Mouse (Mus musculus) hindbrain, embryonic 14.5 days (tissue): ENCODE data around the gene Zfr2. TPM values are rescaled to one million over a fixed set of nuclear protein-coding genes. Genes with fewer than 3 reads are reported as not detected.

Experiments used
- ATAC-seq: fragments of 200-750 bp; cut with Nextera tagmentation; 2 replicates; pipeline ENCODE4 v1.8.0; 2017; ENCODE audit warnings: moderate number of reproducible peaks, mild to moderate bottlenecking, moderate TSS enrichment, moderate library complexity; ENCODE audit not compliant: low FRiP score
- DNase-seq: peaks from one replicate; pipeline ENCODE4 v3.0.0-alpha.2; 2015; ENCODE audit warnings: low spot score
- H3K27ac ChIP-seq: fragments of 300-500 bp; sonication (generic); 2 replicates; pipeline ENCODE4 v1.5.1; 2014; ENCODE audit warnings: mild to moderate bottlenecking, moderate library complexity
- H3K27me3 ChIP-seq: fragments of 300-500 bp; sonication (generic); 2 replicates; pipeline ENCODE4 v1.6.1; 2014; ENCODE audit warnings: mild to moderate bottlenecking, low read length, mixed read lengths; ENCODE audit not compliant: control insufficient read depth, insufficient read depth
- H3K36me3 ChIP-seq: fragments of 300-500 bp; sonication (generic); replicated peaks from 2 replicates; pipeline ENCODE4 v1.6.1; 2014; ENCODE audit not compliant: control insufficient read depth, insufficient read depth
- H3K4me1 ChIP-seq: fragments of 300-500 bp; sonication (generic); replicated peaks from 2 replicates; pipeline ENCODE4 v1.6.1; 2014; ENCODE audit warnings: antibody characterized with exemption, low read length, mixed read lengths; ENCODE audit not compliant: control insufficient read depth, insufficient read depth
- H3K4me2 ChIP-seq: fragments of 300-500 bp; sonication (generic); replicated peaks from 2 replicates; pipeline ENCODE4 v1.6.1; 2014; ENCODE audit warnings: mild to moderate bottlenecking, moderate library complexity
- H3K4me3 ChIP-seq: fragments of 300-500 bp; sonication (generic); replicated peaks from 2 replicates; pipeline ENCODE4 v1.5.1; 2014; ENCODE audit warnings: mild to moderate bottlenecking, low read length
- H3K9ac ChIP-seq: fragments of 300-500 bp; sonication (generic); 2 replicates; pipeline ENCODE4 v1.6.1; 2014
- H3K9me3 ChIP-seq: fragments of 300-500 bp; sonication (generic); 2 replicates; pipeline ENCODE4 v1.6.1; 2016; ENCODE audit warnings: low read length; ENCODE audit not compliant: control insufficient read depth
- WGBS: fragments of 180-500 bp; shearing (Covaris S2); extraction: QIAGEN DNeasy Blood & Tissue Kit; methylation state at CpG from one replicate; pipeline ENCODE4 v1.1.7; 2014; 5-methylcytosine and 5-hydroxymethylcytosine counted together
- polyA plus RNA-seq: library from polyadenylated mRNA; unstranded; fragments of >200 nt; fragmentation: Nextera tagmentation; extraction: Ambion mirVana; gene quantifications from 2 replicates; pipeline ENCODE4 v1.2.1, GENCODE M21; 2014

Gene Zfr2
- polyA plus RNA-seq, 1 experiment from 2014 or later: 24.2 TPM

DNA sequence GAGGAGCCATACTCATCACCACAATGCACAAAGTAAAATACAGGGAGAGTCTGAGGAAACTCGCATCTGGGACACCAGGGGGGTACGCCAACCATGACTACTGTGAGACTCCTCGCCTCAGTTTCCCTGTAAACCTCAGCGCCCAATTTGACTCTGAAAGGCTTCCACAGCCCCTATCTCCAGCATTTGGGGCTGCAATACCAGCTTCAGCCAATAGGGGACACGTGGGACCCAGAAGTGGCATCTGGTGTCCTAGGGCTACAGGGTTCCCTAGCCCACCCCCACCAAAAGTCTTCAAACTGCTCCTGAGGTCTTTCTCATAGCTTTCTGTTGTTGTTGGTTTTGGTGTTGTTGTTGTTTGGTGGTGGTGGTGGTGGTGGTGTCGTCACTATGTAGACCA is 55.6 kb downstream of the Zfr2 start:
- Histone ChIP-seq H3K9ac (peak overlapping the region; percentile 16; the same call in 1 of the 2 replicates), H3K4me1 (peaks cover 8% of the 10 kb centered on the region), H3K36me3 (no peaks in the 10 kb centered on the region), H3K27ac (no peak overlapping the region), H3K9me3 (no peaks in the 10 kb centered on the region), H3K4me2 (no peak overlapping the region), H3K27me3 (peaks cover 45% of the 10 kb centered on the region), H3K4me3 (no peak overlapping the region)
- DNase-seq (peak; percentile 49), ATAC-seq (no peak)
- 34% methylated on average over 6 of the region's 6 CpGs for whole genome bisulfite sequencing

DNA sequence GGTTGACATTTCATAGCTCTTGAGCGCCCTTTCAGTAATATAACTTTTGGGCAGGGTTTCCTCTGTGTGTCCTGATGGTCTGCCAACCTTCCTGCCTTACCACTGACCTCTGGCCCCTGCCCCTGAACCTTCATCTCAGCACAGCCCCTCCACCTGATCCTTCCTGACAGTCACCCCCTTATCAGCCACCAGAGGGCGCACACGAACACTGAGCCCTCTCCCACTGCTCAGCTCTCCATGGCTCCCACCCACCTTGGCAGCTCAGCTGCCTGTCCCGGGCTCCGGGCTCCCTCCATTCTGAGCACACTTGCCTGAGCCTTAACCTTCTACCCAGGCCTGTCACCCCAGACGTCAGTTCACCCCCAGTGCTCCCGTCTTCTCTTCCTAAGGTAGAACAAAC is 56.3 kb downstream of the Zfr2 start:
- Histone ChIP-seq H3K27ac (no peak overlapping the region), H3K4me3 (no peak overlapping the region), H3K4me1 (peaks cover 14% of the 10 kb centered on the region), H3K9me3 (no peaks in the 10 kb centered on the region), H3K27me3 (peaks cover 38% of the 10 kb centered on the region), H3K4me2 (no peak overlapping the region), H3K36me3 (no peaks in the 10 kb centered on the region), H3K9ac (no peak overlapping the region)
- WGBS: 2% methylated on average over 7 of the region's 7 CpGs
- peak; percentile 75 for DNase-seq
- ATAC-seq: no peak

DNA sequence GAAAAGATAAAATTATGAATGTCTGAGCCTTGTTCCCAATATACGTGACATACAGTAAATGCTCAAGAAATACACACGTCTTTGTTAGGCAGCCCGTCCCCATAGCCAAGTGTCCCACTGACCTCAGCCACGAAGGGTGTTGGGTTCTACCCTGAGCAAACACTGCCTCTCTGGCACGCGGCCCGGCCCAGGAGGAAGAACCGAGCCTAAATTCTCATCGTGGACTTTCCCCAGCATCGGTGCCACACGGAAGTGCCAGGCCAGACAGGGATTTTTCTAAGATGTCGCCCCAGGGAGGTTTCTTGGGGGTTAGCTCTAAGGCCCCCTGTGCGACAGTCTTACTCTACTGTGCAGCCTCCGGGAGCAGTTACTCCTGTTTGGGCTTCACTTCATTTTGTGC is 56.9 kb downstream of the Zfr2 start:
- no peak overlapping the region for H3K27ac ChIP-seq
- H3K9ac ChIP-seq: no peak overlapping the region
- no peak overlapping the region for H3K4me3 ChIP-seq
- peaks cover 19% of the 10 kb centered on the region for H3K4me1 ChIP-seq
- WGBS: 62% methylated on average over 14 of the region's 14 CpGs
- DNase-seq (no peak), ATAC-seq (no peak)
- no peak overlapping the region for H3K4me2 ChIP-seq
- H3K36me3 ChIP-seq: no peaks in the 10 kb centered on the region
- H3K27me3 ChIP-seq: peaks cover 33% of the 10 kb centered on the region
- no peaks in the 10 kb centered on the region for H3K9me3 ChIP-seq

DNA sequence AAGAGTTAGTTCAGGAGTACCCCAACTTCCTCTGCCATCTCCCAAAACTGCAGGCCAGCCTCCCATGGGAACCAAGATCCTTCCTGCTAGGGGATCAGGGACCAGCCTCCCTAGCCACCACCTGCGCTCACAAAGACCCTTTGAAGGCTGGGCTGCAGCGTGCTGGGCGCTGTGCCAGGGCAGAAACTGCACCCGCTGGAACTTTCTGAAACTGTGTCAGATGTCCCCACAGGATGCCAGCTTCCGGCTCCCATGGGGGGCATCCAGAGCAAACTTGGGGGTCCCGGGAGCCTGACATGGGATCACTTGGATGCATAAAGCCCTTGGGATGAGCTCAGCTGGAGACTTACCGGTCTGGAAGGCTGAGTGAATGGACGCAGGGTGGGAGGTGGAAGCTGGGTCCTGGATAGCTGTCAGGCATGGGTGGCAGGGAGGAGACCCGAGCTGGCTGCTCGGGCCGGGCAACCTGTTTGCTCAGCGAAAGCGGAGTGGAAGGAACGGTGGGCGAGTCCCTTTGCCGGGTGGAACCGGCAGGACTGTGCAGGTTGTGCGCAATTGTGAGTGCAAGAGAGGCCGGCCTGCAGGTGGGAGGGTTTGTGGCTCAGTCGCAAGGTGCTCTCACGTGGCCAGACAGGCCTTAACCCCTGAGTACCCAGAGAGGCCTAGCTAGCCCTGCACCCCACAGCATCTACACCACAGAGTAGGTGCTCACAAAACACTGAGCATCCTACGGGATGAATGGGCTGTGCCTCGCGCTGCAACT is 57.9 kb downstream of the Zfr2 start:
- Histone ChIP-seq H3K36me3 (no peaks in the 10 kb centered on the region), H3K27me3 (peaks cover 25% of the 10 kb centered on the region), H3K4me1 (peaks cover 25% of the 10 kb centered on the region), H3K9me3 (no peaks in the 10 kb centered on the region), H3K4me2 (no peak overlapping the region), H3K4me3 (no peak overlapping the region), H3K27ac (no peak overlapping the region), H3K9ac (no peak overlapping the region)
- no peak for ATAC-seq
- WGBS: 20% methylated on average over 24 of the region's 24 CpGs
- no peak for DNase-seq

DNA sequence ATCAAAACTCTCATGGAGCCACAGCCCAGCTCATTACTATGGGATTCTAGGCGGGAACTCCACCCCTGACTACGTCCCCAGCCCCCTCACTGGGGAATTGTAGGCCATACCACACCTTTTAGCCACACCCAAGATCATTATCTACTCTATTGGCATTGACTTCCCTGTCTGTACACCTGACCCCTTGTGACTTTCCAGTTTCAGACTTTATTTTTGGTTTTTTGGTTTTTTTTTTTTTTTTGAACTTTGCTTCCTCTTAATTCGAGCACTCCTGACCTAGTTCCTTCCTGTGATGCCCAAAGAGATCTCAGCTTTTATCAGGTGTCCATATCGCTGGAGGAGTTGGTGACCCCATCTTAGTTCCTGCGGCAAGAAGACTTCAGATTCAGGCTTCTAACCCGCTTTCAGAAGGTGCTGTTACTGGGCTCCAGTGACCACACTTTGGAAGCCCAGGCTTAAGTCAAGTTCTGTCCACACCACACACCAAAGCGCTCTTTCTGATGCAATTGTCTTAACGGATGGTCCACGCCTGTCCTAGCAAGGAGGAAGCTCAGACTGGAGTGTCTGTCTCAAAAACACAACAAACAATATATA is 58.7 kb downstream of the Zfr2 start, which contains the start of gene Tjp3:
Gene Tjp3 (minus strand): TSS at position 71 of the 594 bp plus-strand sequence.
- 74% methylated on average over 9 of the region's 9 CpGs for WGBS
- no peak within 1 kb of the TSS for H3K27ac ChIP-seq
- H3K4me3 ChIP-seq: no peak within 1 kb of the TSS
- no peak within 1 kb of the TSS for H3K4me2 ChIP-seq
- H3K9me3 ChIP-seq: no peaks in the 10 kb centered on the region
- DNase-seq (no peak), ATAC-seq (no peak)
- peaks cover 25% of the 10 kb centered on the region for H3K27me3 ChIP-seq
- no peaks in the 10 kb centered on the region for H3K36me3 ChIP-seq
- H3K9ac ChIP-seq: no peak within 1 kb of the TSS
- H3K4me1 ChIP-seq: peaks cover 25% of the 10 kb centered on the region

DNA sequence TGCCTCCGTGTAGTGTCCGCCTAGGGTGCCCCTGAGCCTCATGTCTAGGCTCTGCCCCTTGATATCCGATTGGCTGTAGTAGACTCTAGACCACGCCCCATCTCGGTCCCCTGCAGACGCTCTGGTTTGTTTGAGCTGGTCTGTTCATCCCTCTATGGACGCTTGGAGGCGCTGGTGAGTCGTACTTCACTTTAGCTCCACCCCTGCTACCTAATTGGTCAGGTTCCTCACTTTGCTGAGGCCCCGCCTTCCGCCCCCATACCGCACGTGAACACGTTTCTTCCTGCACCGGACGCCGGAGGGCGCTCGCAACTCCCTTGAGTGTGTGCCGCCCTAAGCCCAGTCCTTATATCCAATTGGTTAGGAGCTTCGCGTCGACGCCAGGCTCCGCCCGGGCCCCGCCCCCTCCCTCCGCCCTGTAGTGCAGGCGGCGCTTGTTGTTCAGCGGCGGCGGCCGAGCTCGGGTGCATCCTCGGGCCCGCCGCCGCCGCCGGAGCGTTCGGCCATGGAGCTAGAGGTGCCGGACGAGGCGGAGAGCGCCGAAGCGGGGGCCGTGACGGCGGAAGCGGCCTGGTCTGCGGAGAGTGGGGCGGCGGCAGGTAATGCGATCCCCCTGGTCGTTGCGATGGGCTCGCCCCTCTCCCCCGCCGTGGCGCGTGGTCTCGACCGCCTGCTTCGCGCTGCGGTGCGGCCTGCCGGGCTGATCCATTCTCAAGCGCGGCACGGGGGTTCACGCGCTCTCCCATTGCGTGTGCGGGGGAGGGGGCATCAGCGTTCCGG is 59.8 kb downstream of the Zfr2 start, which contains the start of gene Pip5k1c:
Gene Pip5k1c (plus strand): TSS at position 410 of the 780 bp plus-strand sequence.
- under 1% methylated on average over 58 of the region's 80 CpGs for WGBS

DNA sequence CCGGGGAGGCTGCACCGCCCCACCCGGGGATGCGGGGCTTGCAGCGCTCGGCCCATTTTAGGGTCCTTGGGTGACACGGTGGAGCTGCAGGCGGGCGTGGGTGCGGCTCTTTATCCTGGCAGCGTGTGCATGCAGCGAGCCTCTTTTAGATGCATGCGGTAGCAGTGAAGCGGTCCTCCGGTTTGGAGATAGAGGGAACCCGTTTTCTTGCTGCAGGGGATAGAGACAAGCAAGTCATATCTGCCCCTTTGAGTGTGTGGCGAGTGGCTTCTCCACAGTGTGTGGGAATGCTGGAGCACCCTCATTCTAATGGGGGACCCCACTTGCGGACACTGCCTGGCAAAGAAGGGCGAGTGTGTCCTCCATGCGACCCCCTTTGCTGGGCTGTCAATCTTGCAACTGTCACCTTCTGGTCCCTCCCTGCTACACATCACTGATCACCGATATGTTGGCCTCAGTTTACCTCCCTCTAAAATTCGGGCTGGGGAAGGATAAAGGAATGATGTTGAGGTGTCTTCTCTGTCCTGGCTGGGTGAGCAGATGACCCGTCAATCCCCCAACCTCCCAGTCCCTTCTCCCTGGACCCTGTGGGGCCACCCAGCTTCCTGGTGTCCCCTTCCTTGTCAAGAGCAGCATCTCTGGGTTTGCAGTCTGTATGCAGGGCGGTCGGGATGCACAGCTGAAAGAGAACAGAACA is 60.5 kb downstream of the Zfr2 start:
- peak; percentile 15 for ATAC-seq
- H3K27ac ChIP-seq: peak overlapping the region; percentile 81
- peak overlapping the region; percentile 74 for H3K4me3 ChIP-seq
- H3K9me3 ChIP-seq: no peaks in the 10 kb centered on the region
- H3K36me3 ChIP-seq: no peaks in the 10 kb centered on the region
- H3K27me3 ChIP-seq: peaks cover 25% of the 10 kb centered on the region
- peak overlapping the region; percentile 80 for H3K9ac ChIP-seq
- DNase-seq: no peak
- peak overlapping the region; percentile 92 for H3K4me2 ChIP-seq
- peaks cover 25% of the 10 kb centered on the region for H3K4me1 ChIP-seq
- 3% methylated on average over 25 of the region's 25 CpGs for WGBS

More for the DNA sequence above, 59.8 kb downstream of the Zfr2 start, which contains the start of gene Pip5k1c:
- Histone ChIP-seq H3K9ac (peak within 1 kb of the TSS; percentile 80), H3K36me3 (no peaks in the 10 kb centered on the region), H3K27me3 (peaks cover 25% of the 10 kb centered on the region), H3K27ac (peak within 1 kb of the TSS; percentile 81), H3K9me3 (no peaks in the 10 kb centered on the region), H3K4me3 (peak within 1 kb of the TSS; percentile 74), H3K4me2 (peak within 1 kb of the TSS; percentile 92), H3K4me1 (peaks cover 25% of the 10 kb centered on the region)
- peak; percentile 99 for DNase-seq
- peak; percentile 96 for ATAC-seq

DNA sequence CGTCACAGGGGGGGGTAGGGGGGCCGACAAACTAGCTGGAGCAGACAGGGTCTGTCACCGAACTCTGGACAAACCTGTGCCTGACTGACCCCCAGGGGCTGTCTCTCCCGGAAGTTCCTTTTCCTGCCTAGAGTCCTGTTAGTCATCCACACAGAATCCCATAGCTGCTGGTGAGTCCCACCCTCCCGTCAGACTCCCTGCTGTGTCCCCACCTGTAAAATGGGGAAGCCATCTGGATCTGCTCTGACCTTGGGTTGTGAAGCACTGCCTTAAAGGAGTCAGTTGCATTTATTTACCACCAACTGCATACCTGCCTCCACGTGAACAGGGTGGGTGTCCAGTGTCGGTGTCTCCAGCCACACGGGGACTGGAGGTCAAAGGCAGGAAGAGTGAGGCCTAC is 61.5 kb downstream of the Zfr2 start:
- DNase-seq: no peak
- whole genome bisulfite sequencing: 70% methylated on average over 8 of the region's 8 CpGs
- H3K9me3 ChIP-seq: no peaks in the 10 kb centered on the region
- no peak for ATAC-seq
- no peak overlapping the region for H3K27ac ChIP-seq
- H3K4me1 ChIP-seq: peaks cover 25% of the 10 kb centered on the region
- peak overlapping the region; percentile 80 for H3K9ac ChIP-seq
- peak overlapping the region; percentile 74 for H3K4me3 ChIP-seq
- peaks cover 24% of the 10 kb centered on the region for H3K27me3 ChIP-seq
- peak overlapping the region; percentile 92 for H3K4me2 ChIP-seq
- no peaks in the 10 kb centered on the region for H3K36me3 ChIP-seq
